Mouse (Mus musculus): ENCODE results near the gene Yipf3. TPM values are rescaled to one million over a fixed set of nuclear protein-coding genes. Genes with fewer than 3 reads are reported as not detected.

Yipf3 gene
- total and polyA plus RNA-seq, 3 experiments = 15.8 to 52.6 (median 32.5) TPM

GRCm38 (mm10) chr17:46273803-46274236 lies 25.9 kb downstream of the Yipf3 start:
- no peak overlapping the region for H3K4me3 ChIP-seq (replicated peaks in 1 of 3; ENCODE audit: low read depth in 2 of 3, low read length in 2 of 3, poor library complexity in 1 of 3)
- H3K9me3 ChIP-seq (replicated peaks; ENCODE audit: low read length) = no peaks in the 10 kb centered on the region
- H3K79me2 ChIP-seq (replicated peaks; ENCODE audit: control insufficient read depth, extremely low read depth, insufficient read depth, poor library complexity, severe bottlenecking) = no peaks in the 10 kb centered on the region; the same call in 1 of the 2 replicates
- H3K27me3 ChIP-seq (replicated peaks) = no peaks in the 10 kb centered on the region
- no peak overlapping the region for H3K4me2 ChIP-seq (ENCODE audit: insufficient read depth, low read depth, poor library complexity, severe bottlenecking)
- H3K36me3 ChIP-seq (replicated peaks in 1 of 2; ENCODE audit: control insufficient read depth in 1 of 2, insufficient read depth in 1 of 2, low read length in 1 of 2) = peaks cover 53 to 91% of the 10 kb centered on the region in 2 experiments
- dilution Hi-C loops (cut with MboI; ENCODE audit: extremely low pct_ligation_motif_present, extremely low pct_unique_long_range_greater_than_20kb, low sequenced_read_pairs) (no loop called here), in situ Hi-C loops (cut with MboI; ENCODE audit: low pct_ligation_motif_present, low pct_unique_long_range_greater_than_20kb, low sequenced_read_pairs) (no loop called here)
- H3K4me1 ChIP-seq (ENCODE audit: control insufficient read depth in 1 of 2, insufficient read depth in 2 of 2) = no peaks in the 10 kb centered on the region; a peak in 1 of 4 replicates
- H3K9ac ChIP-seq (ENCODE audit: insufficient read depth, low read depth) = no peak overlapping the region
- TF ChIP-seq MEF2A (IDR thresholded peaks at IDR 0.05; ENCODE audit: borderline replicate concordance, low read depth, low read length) (no peak), NELFE (IDR thresholded peaks at IDR 0.05; ENCODE audit: low read depth, low read length) (no peak), IRF4 (IDR thresholded peaks at IDR 0.05; ENCODE audit: low read depth, low read length) (no peak), CHD1 (IDR thresholded peaks at IDR 0.05; ENCODE audit: low read depth, low read length) (no peak), ELF1 (IDR thresholded peaks at IDR 0.05; ENCODE audit: low read depth, low read length) (no peak), HCFC1 (IDR thresholded peaks at IDR 0.05; ENCODE audit: low read depth, low read length) (no peak), TCF12 (IDR thresholded peaks at IDR 0.05; ENCODE audit: low read depth, low read length) (no peak), POLR2AphosphoS2 (IDR thresholded peaks at IDR 0.05; ENCODE audit: low read depth, low read length) (no peak), KAT2A (IDR thresholded peaks at IDR 0.05; ENCODE audit: insufficient replicate concordance, low read length) (no peak), USF1 (IDR thresholded peaks at IDR 0.05; ENCODE audit: low read depth, low read length) (no peak)
- H3K27ac ChIP-seq (ENCODE audit: insufficient read depth, low read depth) = no peak overlapping the region
- DNase-seq (ENCODE audit: extremely low read depth) = no peak

- Histone ChIP-seq H3K79me2 (replicated peaks; ENCODE audit: control insufficient read depth, extremely low read depth, insufficient read depth, poor library complexity, severe bottlenecking) (no peaks in the 10 kb centered on the region; the same call in 1 of the 2 replicates), H3K4me3 (replicated peaks in 1 of 3; ENCODE audit: low read depth in 2 of 3, low read length in 2 of 3, poor library complexity in 1 of 3) (no peak overlapping the region), H3K4me2 (ENCODE audit: insufficient read depth, low read depth, poor library complexity, severe bottlenecking) (no peak overlapping the region), H3K27me3 (replicated peaks) (no peaks in the 10 kb centered on the region), H3K9me3 (replicated peaks; ENCODE audit: low read length) (no peaks in the 10 kb centered on the region), H3K9ac (ENCODE audit: insufficient read depth, low read depth) (no peak overlapping the region), H3K4me1 (ENCODE audit: control insufficient read depth in 1 of 2, insufficient read depth in 2 of 2) (no peaks in the 10 kb centered on the region; a peak in 1 of 4 replicates), H3K36me3 (replicated peaks in 1 of 2; ENCODE audit: control insufficient read depth in 1 of 2, insufficient read depth in 1 of 2, low read length in 1 of 2) (peaks cover 56 to 90% of the 10 kb centered on the region in 2 experiments), H3K27ac (ENCODE audit: insufficient read depth, low read depth) (no peak overlapping the region)
- in situ Hi-C loops (cut with MboI; ENCODE audit: low pct_ligation_motif_present, low pct_unique_long_range_greater_than_20kb, low sequenced_read_pairs) (no loop called here), dilution Hi-C loops (cut with MboI; ENCODE audit: extremely low pct_ligation_motif_present, extremely low pct_unique_long_range_greater_than_20kb, low sequenced_read_pairs) (no loop called here)
- TF ChIP-seq JUND (conservative IDR thresholded peaks at IDR 0.05; ENCODE audit: low read depth, low read length) (no peak), JUN (IDR thresholded peaks at IDR 0.05; ENCODE audit: insufficient read depth, low read depth, low read length) (no peak), NELFE (IDR thresholded peaks at IDR 0.05; ENCODE audit: low read depth, low read length) (no peak), ZMIZ1 (IDR thresholded peaks at IDR 0.05; ENCODE audit: low read depth, low read length) (no peak), GABPA (IDR thresholded peaks at IDR 0.05; ENCODE audit: insufficient replicate concordance, low read depth, low read length) (no peak), MAFK (IDR thresholded peaks at IDR 0.05; ENCODE audit: insufficient replicate concordance, low read length) (no peak), POLR2AphosphoS2 (IDR thresholded peaks at IDR 0.05; ENCODE audit: low read depth, low read length) (no peak), ELF1 (IDR thresholded peaks at IDR 0.05; ENCODE audit: low read depth, low read length) (no peak), UBTF (IDR thresholded peaks at IDR 0.05; ENCODE audit: low read depth, low read length) (no peak), KAT2A (IDR thresholded peaks at IDR 0.05; ENCODE audit: insufficient replicate concordance, low read length) (no peak), MEF2A (IDR thresholded peaks at IDR 0.05; ENCODE audit: borderline replicate concordance, low read depth, low read length) (no peak), ETS1 (conservative IDR thresholded peaks at IDR 0.05; ENCODE audit: low read depth, low read length) (no peak), E2F4 (IDR thresholded peaks at IDR 0.05; ENCODE audit: insufficient replicate concordance, low read depth, low read length) (no peak), HCFC1 (IDR thresholded peaks at IDR 0.05; ENCODE audit: low read depth, low read length) (no peak), USF2 (conservative IDR thresholded peaks at IDR 0.05; ENCODE audit: low read depth, low read length) (no peak)
- DNase-seq (ENCODE audit: extremely low read depth) = no peak
Measured at GRCm38 (mm10) chr17:46274465-46274864, 26.6 kb downstream of the Yipf3 start.
